Mouse (Mus musculus): ENCODE measurements around the gene Slc29a1. TPM values are rescaled to one million over a fixed set of nuclear protein-coding genes. Genes with fewer than 3 reads are reported as not detected.

The Slc29a1 gene
- polyA plus RNA-seq, 1 experiment from 2014 or later: 90.0 TPM

DNA sequence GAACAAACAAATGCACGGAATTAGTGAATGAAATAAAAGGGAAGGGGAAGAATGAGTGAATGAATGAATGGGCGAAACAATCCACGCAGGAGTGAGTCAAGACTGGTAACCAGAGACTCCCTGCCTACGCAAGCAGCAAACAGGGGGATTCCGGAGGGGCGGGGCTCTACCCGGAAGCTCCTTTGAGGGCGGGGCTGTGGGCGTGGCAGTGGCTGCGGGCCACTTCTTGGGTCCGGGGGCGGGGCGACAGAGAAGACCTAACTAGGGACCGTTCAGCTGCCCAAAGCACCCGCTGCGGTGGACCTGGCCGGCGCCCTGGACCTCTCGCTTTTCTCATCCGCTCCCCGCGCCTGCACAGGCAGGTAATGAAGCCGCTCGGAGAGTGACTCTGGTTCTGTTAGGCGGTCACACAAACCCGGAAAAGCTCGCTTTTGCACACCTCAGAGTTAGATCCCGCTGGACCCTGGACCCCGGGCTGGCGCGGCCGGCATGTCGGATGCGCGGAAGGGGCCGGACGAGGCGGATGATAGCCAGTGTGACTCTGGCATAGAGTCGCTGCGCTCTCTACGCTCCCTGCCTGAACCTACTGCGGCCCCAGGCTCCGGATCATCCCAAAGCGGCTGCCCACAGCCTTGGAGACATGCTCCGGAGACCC lies 43.8 kb downstream of the Slc29a1 start, which contains the start of gene Nfkbie:
Nfkbie (plus strand) TSS at position 252 of the 655 bp plus-strand sequence.
- Histone ChIP-seq H3K27ac (ENCODE audit: low read length) (peak within 1 kb of the TSS; percentile 8; the same call in 1 of the 2 replicates), H3K27me3 (ENCODE audit: control insufficient read depth, insufficient read depth, low read length) (peaks cover 9% of the 10 kb centered on the region), H3K4me1 (ENCODE audit: control insufficient read depth, insufficient read depth, low read length) (peaks cover 4% of the 10 kb centered on the region; the same call in 1 of the 2 replicates), H3K36me3 (ENCODE audit: control insufficient read depth, insufficient read depth, low read length) (no peaks in the 10 kb centered on the region), H3K4me3 (replicated peaks; ENCODE audit: low read length) (peak within 1 kb of the TSS; percentile 72), H3K9ac (ENCODE audit: low read length) (peak within 1 kb of the TSS; percentile 76), H3K9me3 (replicated peaks; ENCODE audit: control insufficient read depth, low read length) (no peaks in the 10 kb centered on the region), H3K4me2 (ENCODE audit: low read depth, low read length) (peak within 1 kb of the TSS; percentile 97)
- WGBS: under 1% methylated on average over 45 of the region's 45 CpGs
- ATAC-seq (ENCODE audit: insufficient read depth, low FRiP score): peak; percentile 87

DNA sequence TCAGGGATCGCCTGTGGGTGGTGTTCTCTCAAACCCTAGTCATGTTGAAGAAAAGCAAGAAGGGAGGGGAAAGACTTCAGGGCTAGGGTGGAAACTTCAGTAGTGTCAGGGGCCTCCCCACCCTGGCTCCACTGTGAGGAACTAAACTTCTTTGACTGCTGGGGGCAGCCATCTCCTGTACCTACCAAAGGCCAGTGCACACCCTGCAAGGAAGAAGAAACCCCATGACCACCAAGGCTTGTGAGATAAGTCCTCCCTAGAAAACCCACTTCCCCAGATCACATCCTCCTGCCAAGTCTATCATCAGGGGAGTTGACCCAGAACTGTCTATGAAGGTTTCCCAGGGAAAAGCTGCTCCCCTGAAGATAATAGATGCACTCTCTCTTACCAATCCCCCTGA lies 45.0 kb downstream of the Slc29a1 start:
- Histone ChIP-seq H3K27ac (ENCODE audit: low read length) (no peak overlapping the region), H3K9ac (ENCODE audit: low read length) (no peak overlapping the region), H3K36me3 (ENCODE audit: control insufficient read depth, insufficient read depth, low read length) (no peaks in the 10 kb centered on the region), H3K4me2 (ENCODE audit: low read depth, low read length) (no peak overlapping the region), H3K4me3 (replicated peaks; ENCODE audit: low read length) (no peak overlapping the region), H3K4me1 (ENCODE audit: control insufficient read depth, insufficient read depth, low read length) (peaks cover 13% of the 10 kb centered on the region), H3K9me3 (replicated peaks; ENCODE audit: control insufficient read depth, low read length) (no peaks in the 10 kb centered on the region), H3K27me3 (ENCODE audit: control insufficient read depth, insufficient read depth, low read length) (peaks cover 12% of the 10 kb centered on the region)
- WGBS: 53% methylated on average over 1 of the region's 1 CpGs
- ATAC-seq (ENCODE audit: insufficient read depth, low FRiP score): no peak

DNA sequence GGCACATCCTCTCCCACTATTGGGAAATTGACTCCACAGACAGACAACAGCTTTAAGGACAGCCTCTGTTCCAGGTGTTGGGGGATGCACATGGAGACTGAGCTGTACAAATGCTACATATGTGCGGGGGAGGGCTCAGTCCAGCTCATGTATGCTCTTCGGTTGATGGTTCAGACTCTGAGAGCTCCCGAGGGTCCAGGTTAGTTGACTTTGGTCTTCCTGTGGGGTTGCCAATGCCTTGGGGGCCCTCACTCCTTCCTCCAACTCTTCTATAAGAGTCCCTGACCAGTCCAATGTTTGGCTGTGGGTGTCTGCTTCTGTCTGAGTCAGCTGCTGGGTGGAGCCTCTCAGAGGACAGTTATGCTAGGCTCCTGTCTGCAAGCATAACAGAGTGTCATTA lies 46.3 kb downstream of the Slc29a1 start:
- Histone ChIP-seq H3K27ac (ENCODE audit: low read length) (no peak overlapping the region), H3K4me3 (replicated peaks; ENCODE audit: low read length) (no peak overlapping the region), H3K9me3 (replicated peaks; ENCODE audit: control insufficient read depth, low read length) (no peaks in the 10 kb centered on the region), H3K4me1 (ENCODE audit: control insufficient read depth, insufficient read depth, low read length) (peaks cover 13% of the 10 kb centered on the region), H3K4me2 (ENCODE audit: low read depth, low read length) (no peak overlapping the region), H3K27me3 (ENCODE audit: control insufficient read depth, insufficient read depth, low read length) (peaks cover 17% of the 10 kb centered on the region), H3K9ac (ENCODE audit: low read length) (no peak overlapping the region), H3K36me3 (ENCODE audit: control insufficient read depth, insufficient read depth, low read length) (no peaks in the 10 kb centered on the region)
- no peak for ATAC-seq (ENCODE audit: insufficient read depth, low FRiP score)
- WGBS: 79% methylated on average over 3 of the region's 3 CpGs

DNA sequence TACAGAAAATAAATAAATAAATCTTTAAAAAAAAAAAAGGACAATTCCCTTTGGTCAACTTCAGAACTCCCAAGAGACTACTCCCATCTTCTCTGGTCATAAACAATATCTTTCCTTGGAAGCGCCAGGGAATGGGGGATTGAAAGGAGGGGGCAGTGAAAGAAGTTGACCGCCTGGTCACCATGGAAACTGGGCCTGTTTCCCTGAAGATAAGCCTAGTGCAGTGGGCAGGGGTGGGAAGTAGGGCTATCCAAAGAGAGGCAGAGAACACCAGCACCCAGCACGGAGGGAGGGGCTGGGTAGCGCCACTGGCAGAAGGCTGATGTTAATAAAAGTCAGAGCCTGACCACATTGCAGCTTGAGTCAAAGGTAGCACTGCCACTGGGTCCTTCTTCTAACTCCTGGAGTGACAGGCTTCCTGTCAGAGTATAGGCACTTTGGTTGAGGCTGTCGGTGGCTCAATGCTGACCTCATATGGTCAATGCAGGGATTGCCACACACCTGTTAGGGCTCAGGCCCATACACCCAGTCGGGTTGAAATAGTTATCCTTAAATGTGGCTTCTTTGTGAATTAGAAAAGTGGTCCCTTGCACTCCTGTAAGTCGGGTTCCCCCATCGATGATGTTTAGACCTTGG lies 47.5 kb downstream of the Slc29a1 start:
- Histone ChIP-seq H3K36me3 (ENCODE audit: control insufficient read depth, insufficient read depth, low read length) (no peaks in the 10 kb centered on the region), H3K9me3 (replicated peaks; ENCODE audit: control insufficient read depth, low read length) (no peaks in the 10 kb centered on the region), H3K9ac (ENCODE audit: low read length) (no peak overlapping the region), H3K4me2 (ENCODE audit: low read depth, low read length) (no peak overlapping the region), H3K27me3 (ENCODE audit: control insufficient read depth, insufficient read depth, low read length) (peaks cover 26% of the 10 kb centered on the region), H3K4me1 (ENCODE audit: control insufficient read depth, insufficient read depth, low read length) (peaks cover 13% of the 10 kb centered on the region), H3K27ac (ENCODE audit: low read length) (no peak overlapping the region), H3K4me3 (replicated peaks; ENCODE audit: low read length) (no peak overlapping the region)
- WGBS: 4% methylated on average over 8 of the region's 8 CpGs
- 0 out of 2 replicates have a peak, but pooled peaks have one; percentile 24 for ATAC-seq (ENCODE audit: insufficient read depth, low FRiP score)

DNA sequence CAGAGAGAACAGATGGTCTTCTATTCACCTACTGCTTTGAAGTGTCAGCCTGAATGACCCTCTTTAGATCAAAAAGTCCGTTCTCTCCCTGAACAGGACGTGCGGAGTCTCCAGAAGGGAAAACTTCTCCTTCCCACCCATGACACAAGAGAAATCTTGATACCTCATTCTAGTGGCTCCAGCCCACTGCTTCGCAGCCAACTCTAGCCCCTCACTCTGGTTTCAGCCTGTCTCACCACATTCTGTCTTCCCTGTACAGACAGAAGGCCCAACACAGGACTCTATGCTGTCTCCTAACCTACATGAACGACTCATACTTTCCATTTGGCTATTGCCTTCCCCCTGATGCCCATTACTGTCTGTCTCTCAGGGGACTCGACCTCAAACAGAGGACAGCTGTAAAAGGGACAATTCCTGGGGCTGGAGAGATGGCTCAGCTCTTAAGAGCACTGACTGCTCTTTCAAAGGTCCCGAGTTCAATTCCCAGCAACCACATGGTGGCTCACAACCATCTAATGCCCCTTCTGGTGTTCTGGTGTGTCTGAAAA lies 48.1 kb downstream of the Slc29a1 start:
- Histone ChIP-seq H3K4me1 (ENCODE audit: control insufficient read depth, insufficient read depth, low read length) (peaks cover 13% of the 10 kb centered on the region), H3K9ac (ENCODE audit: low read length) (no peak overlapping the region), H3K27me3 (ENCODE audit: control insufficient read depth, insufficient read depth, low read length) (peaks cover 26% of the 10 kb centered on the region), H3K4me2 (ENCODE audit: low read depth, low read length) (no peak overlapping the region), H3K36me3 (ENCODE audit: control insufficient read depth, insufficient read depth, low read length) (no peaks in the 10 kb centered on the region), H3K4me3 (replicated peaks; ENCODE audit: low read length) (no peak overlapping the region), H3K9me3 (replicated peaks; ENCODE audit: control insufficient read depth, low read length) (no peaks in the 10 kb centered on the region), H3K27ac (ENCODE audit: low read length) (no peak overlapping the region)
- 58% methylated on average over 7 of the region's 7 CpGs for WGBS
- no peak for ATAC-seq (ENCODE audit: insufficient read depth, low FRiP score)

DNA sequence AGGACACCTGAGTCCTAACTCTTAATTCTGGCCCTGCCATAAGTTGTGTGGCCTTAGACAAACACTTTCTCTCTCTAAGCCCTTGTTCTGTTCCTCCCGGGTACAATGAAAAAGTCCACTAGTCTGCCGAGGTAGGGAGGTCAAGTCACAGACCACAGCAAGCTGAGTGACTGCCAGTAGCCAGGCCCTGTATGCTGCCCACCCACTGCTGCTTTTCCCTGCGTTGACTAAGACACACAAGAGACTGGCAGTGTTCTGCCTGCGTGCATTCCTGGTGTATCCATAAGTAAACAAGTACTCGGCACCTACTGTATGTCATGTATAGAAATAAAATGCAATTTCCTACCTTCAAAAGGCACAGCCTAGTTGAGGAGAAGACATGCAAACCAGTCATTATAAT lies 49.2 kb downstream of the Slc29a1 start:
- H3K4me2 ChIP-seq (ENCODE audit: low read depth, low read length): peak overlapping the region; percentile 98; the same call in 1 of the 2 replicates
- ATAC-seq (ENCODE audit: insufficient read depth, low FRiP score): no peak
- WGBS: 15% methylated on average over 5 of the region's 5 CpGs
- no peak overlapping the region for H3K4me3 ChIP-seq (replicated peaks; ENCODE audit: low read length)
- no peaks in the 10 kb centered on the region for H3K36me3 ChIP-seq (ENCODE audit: control insufficient read depth, insufficient read depth, low read length)
- no peak overlapping the region for H3K9ac ChIP-seq (ENCODE audit: low read length)
- peaks cover 36% of the 10 kb centered on the region for H3K27me3 ChIP-seq (ENCODE audit: control insufficient read depth, insufficient read depth, low read length)
- H3K9me3 ChIP-seq (replicated peaks; ENCODE audit: control insufficient read depth, low read length): no peaks in the 10 kb centered on the region
- H3K27ac ChIP-seq (ENCODE audit: low read length): no peak overlapping the region
- peaks cover 9% of the 10 kb centered on the region for H3K4me1 ChIP-seq (ENCODE audit: control insufficient read depth, insufficient read depth, low read length)

DNA sequence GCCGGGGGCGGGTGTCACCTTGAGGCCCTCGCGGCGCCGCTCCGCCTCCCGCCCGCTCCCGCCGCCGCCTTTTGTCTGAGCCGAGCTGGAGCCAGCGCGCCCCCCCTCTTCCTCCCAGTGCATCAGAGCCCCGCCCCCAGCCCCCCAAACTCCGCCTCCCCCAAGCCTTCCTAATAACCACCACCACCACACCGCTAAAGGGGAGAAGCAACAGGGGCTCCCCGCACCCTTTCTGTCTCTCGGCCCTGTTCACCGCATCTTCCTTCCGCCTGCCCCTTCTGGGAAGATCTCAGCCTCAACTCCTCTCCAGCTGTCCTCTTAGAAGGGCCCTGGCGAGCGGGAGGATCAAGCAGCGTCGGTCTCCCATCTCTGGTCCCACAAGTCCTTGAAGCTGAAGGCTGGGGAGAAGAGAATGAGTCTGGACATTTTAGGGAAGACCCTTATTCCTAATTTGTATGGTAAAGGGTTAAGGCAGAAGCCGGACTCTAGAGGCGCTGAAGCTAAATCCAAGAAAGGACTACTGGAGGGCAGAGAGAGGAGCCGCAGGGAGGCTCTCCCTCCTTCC lies 49.7 kb downstream of the Slc29a1 start, which contains the start of gene Tmem151b:
Tmem151b (minus strand) TSS at position 61 of the 565 bp plus-strand sequence.
- Histone ChIP-seq H3K27me3 (ENCODE audit: control insufficient read depth, insufficient read depth, low read length) (peaks cover 42% of the 10 kb centered on the region), H3K4me1 (ENCODE audit: control insufficient read depth, insufficient read depth, low read length) (peaks cover 13% of the 10 kb centered on the region), H3K36me3 (ENCODE audit: control insufficient read depth, insufficient read depth, low read length) (no peaks in the 10 kb centered on the region), H3K9me3 (replicated peaks; ENCODE audit: control insufficient read depth, low read length) (no peaks in the 10 kb centered on the region), H3K4me2 (ENCODE audit: low read depth, low read length) (peak within 1 kb of the TSS; percentile 98), H3K27ac (ENCODE audit: low read length) (no peak within 1 kb of the TSS), H3K4me3 (replicated peaks; ENCODE audit: low read length) (peak within 1 kb of the TSS; percentile 67), H3K9ac (ENCODE audit: low read length) (peak within 1 kb of the TSS; percentile 80)
- 2% methylated on average over 22 of the region's 29 CpGs for WGBS
- ATAC-seq (ENCODE audit: insufficient read depth, low FRiP score): peak; percentile 37; the same call in 1 of the 2 replicates

DNA sequence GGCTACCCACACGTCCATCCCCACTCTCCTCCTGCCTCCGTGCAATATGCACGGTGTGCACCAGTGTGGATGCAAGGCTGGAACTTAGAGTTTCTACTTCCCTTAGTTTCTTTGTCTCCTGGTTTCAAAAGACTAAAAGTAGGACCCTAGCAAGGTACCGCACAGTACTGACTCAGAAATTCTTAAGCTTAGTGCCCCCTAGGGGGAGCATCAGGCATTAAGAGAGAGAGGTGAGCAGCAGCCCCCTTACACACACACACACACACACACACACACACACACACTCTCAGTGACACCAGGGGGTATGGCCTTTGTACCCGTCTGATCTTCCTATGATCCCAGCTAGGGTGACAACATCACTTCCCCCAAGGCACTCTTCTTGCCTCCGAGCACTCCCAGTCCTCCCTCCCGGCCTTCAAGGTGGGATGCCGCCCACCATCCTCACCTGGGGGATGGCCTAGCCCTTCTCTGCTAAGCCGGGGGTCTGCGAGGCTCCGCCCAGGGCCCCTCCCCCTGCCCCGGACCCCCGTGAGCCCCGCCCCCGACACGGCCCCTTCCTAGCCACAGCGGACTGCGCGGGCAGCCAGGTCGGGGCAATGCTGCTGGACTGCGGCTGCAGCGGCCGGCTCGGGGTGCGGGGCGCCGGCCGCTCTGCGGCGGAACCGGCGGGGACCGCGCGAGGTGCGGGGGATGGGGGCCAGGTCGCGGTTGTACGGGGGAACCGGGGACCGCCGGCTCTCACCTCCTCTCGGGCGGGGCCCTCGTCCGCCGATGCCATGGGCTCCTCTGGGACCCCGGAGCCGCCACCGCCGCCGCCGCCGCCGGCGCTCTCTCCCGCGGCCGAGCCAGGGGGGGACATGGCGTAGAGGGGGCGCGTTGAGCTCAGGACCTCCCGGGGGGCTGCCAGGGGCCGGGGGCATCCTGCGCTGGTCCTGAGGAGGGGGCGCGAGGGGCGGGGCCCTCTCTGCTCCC lies 50.6 kb downstream of the Slc29a1 start:
- H3K9ac ChIP-seq (ENCODE audit: low read length): peak overlapping the region; percentile 80
- H3K27me3 ChIP-seq (ENCODE audit: control insufficient read depth, insufficient read depth, low read length): peaks cover 50% of the 10 kb centered on the region
- no peak overlapping the region for H3K27ac ChIP-seq (ENCODE audit: low read length)
- WGBS: 3% methylated on average over 64 of the region's 68 CpGs
- peak overlapping the region; percentile 67 for H3K4me3 ChIP-seq (replicated peaks; ENCODE audit: low read length)
- H3K4me2 ChIP-seq (ENCODE audit: low read depth, low read length): peak overlapping the region; percentile 98
- peak; percentile 26; the same call in 1 of the 2 replicates for ATAC-seq (ENCODE audit: insufficient read depth, low FRiP score)
- peaks cover 16% of the 10 kb centered on the region for H3K4me1 ChIP-seq (ENCODE audit: control insufficient read depth, insufficient read depth, low read length)
- no peaks in the 10 kb centered on the region for H3K9me3 ChIP-seq (replicated peaks; ENCODE audit: control insufficient read depth, low read length)
- no peaks in the 10 kb centered on the region for H3K36me3 ChIP-seq (ENCODE audit: control insufficient read depth, insufficient read depth, low read length)

Measured in stomach, embryonic 16.5 days (tissue).